Mouse (Mus musculus) urinary bladder, adult 18-20 months (tissue): ENCODE measurements at regions not wholly inside any gene's neighbourhood (a gene's known extent, or its start where the extent isn't known, plus 50 kb on each side); places are given as distances from the start of the nearest gene placed in this dataset.

Experiments used
- DNase-seq, 2 experiments: peaks; one replicate each; pipeline ENCODE4 v3.0.0; 2022; ENCODE audit warnings: low spot score in 2 of 2, mixed read lengths in 2 of 2

DNA sequence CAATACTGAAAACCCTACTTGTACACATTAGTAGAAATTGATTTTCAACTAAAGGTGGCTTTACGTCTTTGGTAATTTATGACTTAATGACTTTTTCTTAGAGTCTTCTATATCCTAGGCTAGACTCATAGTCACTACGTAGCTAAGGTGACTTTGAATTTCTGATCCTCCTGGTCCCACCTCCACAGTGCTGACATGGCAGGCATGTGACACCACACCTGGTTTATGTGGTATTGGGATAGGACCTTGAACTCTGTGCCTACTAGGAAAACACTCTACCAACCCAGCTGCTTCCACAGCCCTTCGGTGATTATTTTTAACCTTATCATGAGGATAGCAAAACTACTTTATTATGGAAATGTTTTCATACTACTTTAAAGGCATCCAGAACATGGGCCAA, 51.5 kb upstream of the D7Ertd443e start:
- no peak for DNase-seq

DNA sequence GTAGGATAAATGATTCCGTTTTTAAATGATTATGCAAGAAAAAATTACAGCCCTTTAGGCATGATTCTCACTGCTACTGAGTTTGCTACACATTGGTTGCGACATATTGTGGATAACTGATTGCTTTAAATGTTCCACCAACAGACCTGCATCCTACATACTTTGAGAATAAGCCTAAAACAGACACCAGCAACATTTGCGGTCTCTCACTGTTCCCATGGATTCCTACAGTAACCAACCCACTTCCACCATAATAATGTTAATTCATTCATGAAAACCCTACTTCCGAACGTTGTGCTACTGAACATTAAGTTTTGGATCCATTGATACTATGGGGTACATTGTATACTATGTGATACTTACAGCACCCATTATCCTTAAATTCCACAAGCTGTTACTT, 53.8 kb upstream of the D7Ertd443e start:
- DNase-seq: no peak

GRCm38 (mm10) chr7:134445008-134445806, 59.7 kb upstream of the D7Ertd443e start:
- DNase-seq: no peak

GRCm38 (mm10) chr7:134447648-134448202, 62.3 kb upstream of the D7Ertd443e start:
- DNase-seq: no peak

DNA sequence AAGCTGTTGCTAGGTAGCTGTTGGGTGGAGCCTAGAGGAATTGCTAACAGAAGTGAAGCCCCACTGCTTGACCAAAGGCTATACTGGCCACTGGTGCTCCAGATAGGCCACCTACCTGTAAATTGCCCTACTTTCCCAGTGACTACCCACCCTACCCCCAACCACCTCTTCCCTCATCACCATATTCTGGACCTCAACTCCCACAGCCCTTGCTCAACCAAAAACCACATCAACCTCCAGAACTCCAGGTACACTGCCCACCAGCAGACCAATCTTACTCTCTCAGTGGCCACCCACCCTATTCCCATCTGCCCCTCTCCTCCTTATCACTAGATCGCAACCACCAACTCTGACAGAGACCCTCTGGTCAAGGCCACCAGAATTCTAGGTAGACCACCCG, 63.4 kb upstream of the D7Ertd443e start:
- DNase-seq: no peak

DNA sequence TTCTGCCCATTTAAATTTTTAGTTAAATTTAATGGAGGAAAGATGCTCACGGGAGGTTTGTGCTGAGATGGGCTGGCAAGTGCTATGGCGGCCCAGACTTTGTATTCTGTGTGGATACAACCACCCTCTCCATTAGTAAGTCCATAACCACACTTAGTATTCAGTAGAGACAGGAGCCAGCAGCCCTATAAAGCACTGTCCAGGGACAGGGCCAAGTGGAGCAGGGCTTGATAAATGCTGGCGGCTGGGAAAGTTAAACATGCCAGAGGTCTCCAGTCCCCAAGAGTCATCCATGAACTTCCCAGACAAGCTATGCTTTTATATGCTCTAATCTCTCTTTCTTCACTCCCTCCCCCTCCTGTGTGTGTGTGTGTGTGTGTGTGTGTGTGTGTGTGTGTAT, 77.2 kb upstream of the D7Ertd443e start:
- DNase-seq: no peak

- no peak for DNase-seq
Measured at GRCm38 (mm10) chr7:134463380-134463779, 77.9 kb upstream of the D7Ertd443e start.

GRCm38 (mm10) chr7:134467216-134467615, 81.8 kb upstream of the D7Ertd443e start:
- no peak for DNase-seq

GRCm38 (mm10) chr7:134471286-134471685, 85.8 kb upstream of the D7Ertd443e start:
- no peak for DNase-seq

DNA sequence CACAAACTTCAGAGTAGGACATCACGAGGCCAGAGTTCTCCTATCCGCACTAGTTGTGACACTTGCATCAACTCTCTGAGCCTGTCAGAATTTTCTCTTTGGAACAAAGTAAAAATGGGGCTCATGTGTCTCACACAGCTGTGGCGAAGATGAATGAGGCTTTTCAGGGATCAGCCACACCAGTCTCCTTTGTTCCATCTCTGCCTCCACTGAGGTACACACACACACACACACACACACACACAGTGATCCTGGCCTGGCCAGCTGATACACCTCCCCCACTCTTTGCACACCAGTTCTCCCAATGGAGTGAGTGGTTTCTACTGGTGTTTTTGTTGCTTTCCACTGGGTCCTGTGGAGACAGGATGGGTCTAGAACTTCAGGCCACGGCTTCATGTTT, 105.9 kb upstream of the D7Ertd443e start:
- DNase-seq: no peak

- DNase-seq: no peak
Measured at GRCm38 (mm10) chr7:134497219-134497618, 111.8 kb upstream of the D7Ertd443e start.

DNA sequence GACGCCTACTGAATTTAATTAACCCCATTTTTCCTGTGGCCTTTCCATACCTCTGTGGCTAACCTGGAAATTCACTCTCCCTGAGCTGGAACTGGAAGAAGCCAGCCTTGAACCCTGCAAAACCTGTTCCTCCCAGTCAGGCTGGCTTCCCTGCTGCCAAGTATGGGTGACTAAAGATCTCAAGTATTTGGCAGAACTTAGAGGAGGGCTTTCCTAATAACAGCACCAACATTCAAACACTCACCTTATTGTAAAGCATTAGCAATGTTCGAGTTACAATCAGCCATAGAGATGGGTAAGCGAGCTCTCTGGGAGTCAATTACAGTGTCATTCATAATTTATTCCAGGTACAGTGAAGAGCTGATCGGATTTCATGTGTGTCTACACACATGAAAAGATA, 112.4 kb upstream of the D7Ertd443e start:
- no peak for DNase-seq

- no peak for DNase-seq
Measured at GRCm38 (mm10) chr7:134498716-134499115, 113.3 kb upstream of the D7Ertd443e start.

DNA sequence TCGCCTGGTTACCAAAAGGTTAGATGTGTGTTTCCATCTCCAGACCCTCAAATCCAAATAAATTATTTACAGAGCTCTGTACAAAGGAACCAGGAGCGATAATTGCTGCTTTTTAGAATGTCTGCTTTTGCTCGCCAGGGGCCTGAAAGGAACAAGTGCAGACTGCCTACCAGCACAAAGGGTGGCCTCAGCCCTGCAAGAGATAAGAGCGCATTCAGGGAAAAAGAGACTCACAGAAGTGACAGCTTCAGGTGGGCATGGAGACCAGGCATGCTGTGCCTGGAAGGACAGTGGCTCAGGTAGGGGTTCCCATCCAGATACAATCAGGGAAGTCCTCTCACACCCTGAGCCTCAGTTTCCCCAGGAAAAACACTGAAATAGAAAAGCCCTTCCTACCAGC, 114.0 kb upstream of the D7Ertd443e start:
- DNase-seq: no peak

- DNase-seq: no peak
Measured at GRCm38 (mm10) chr7:134500210-134500609, 114.7 kb upstream of the D7Ertd443e start.

GRCm38 (mm10) chr7:134501079-134501478, 115.6 kb upstream of the D7Ertd443e start:
- DNase-seq: no peak

GRCm38 (mm10) chr7:134510333-134510928, 125.0 kb upstream of the D7Ertd443e start:
- no peak for DNase-seq

DNA sequence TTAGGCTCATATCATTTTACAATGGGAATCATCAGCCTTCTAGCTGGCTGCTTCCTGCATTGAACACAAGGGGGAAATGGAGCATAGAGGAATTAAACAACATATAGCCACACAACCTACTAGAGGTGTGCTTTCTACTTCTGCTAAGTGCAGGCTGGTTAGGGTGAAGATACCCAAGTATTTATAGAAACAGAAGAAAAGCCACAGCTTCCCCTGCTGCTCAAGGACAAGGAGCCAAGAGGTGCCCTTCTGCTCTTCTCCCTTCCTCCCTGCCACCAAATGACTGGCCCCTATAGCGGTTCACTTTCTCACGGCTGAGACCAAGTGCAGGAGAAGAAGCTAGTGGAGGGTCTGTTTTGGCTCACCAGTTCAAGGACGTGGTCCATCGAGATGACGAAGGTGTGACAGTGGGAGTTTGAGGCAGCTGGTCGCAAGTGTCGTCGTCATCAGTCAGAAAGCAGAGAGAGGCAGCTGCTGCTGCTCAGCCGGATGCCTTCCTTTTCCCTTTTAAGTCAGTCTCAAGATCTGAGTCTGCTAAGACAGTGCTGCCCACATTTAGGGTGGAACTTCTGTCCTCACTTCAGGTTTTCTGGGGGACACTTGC, 134.0 kb upstream of the D7Ertd443e start:
- DNase-seq: no peak

DNA sequence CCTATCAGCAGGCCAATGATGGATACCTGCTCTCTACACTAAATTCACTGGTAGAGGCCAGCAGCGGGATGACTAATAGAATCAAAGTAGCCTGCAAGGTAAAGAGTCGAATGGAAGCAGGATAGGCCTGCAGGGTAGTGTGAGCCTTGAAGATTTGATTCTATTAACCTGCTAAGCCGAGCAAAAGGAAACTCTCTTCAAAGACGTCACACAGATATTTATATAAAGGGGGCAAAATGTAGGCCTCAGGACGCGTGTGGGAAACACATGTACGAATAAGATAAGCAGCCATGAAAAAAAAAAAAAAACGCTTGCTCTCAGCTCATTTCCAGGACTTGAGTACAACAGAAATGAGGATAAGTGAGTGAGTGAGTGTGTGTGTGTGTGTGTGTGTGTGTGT, 138.4 kb upstream of the D7Ertd443e start:
- no peak for DNase-seq

DNA sequence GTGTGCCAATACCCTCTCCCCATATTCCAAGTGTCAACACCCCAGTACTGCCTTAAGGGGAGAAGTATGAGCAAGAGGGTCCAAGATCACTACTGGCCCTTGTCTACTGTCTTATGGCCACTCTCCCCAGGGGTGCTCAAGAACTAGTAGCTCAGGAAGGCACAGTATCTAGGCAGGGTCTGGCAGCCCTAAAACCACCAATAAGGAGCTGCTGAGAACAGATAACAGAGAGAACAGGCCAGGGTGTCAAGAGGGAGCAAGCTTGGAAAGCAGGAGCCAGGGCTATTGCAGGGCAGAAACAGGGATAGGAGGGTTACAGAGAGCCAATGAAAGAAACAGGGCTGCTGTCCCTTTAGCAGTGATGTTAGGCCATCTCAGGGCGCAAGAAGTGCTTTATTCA, 139.6 kb upstream of the D7Ertd443e start:
- DNase-seq: no peak

- no peak for DNase-seq
Measured at GRCm38 (mm10) chr7:134525461-134525860, 140.0 kb upstream of the D7Ertd443e start.

DNA sequence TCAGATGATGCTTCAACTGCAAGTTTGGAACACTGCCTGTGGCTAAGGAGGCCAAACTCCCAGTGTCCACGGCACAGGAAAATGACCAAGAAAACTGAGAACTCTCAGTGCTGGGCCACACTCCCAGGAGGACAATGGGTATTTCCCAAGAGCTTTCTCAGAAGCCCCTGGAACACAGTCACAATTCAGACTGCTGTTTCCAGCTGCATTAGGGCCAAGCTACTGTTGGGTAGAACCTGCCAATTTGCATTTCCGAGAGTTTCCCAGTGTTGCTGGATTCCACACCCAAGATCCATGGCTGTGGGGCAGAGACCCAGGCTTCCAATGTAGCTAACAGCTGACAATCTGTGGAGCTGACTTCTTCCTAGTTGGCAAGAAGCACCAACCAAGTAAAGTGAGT, 141.9 kb upstream of the D7Ertd443e start:
- DNase-seq: no peak

DNA sequence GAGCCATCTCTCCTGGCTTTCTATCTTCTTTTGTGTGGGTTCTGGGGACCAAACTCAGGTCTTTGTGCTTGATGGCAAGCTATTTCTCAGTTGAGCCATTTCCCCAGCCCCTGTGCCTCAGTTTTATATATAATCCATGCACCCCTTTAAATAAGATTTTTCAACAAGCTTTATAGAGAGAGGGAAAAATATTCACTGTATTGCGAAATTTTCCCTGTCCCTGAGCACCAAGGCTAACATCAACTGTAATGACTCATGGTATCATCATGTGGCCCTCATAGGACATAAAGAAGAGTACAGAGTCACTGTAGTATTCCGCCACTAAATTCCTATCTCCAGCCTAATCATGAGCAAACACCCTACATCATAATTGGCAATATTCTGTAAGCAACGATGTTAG, 142.4 kb upstream of the Dock1 start:
- no peak for DNase-seq
